Mouse (Mus musculus) liver, embryonic 14.5 days (tissue): Measurements from ENCODE around the gene Gm614.

Experiments
- CTCF ChIP-seq: IDR thresholded peaks from 2 replicates; pipeline ENCODE4 v1.5.1; 2016; ENCODE audit warnings: antibody characterized with exemption, low read depth, control low read depth
- EP300 ChIP-seq: IDR thresholded peaks from 2 replicates; pipeline ENCODE4 v1.6.1; 2016; ENCODE audit warnings: antibody characterized with exemption, low read depth

GRCm38 (mm10) chrX:101263892-101264291, at the start of gene Gm614:
- TF ChIP-seq CTCF (no peak), EP300 (no peak)
